Mouse (Mus musculus): Measurements from ENCODE around the gene Igsf23. TPM values are rescaled to one million over a fixed set of nuclear protein-coding genes. Genes with fewer than 3 reads are reported as not detected.

The Igsf23 gene
- polyA plus RNA-seq, 1 experiment: 22.4 TPM

- H3K27ac ChIP-seq (ENCODE audit: control insufficient read depth, insufficient read depth, low read length): peak overlapping the region; percentile 97
- H3K4me3 ChIP-seq (ENCODE audit: control insufficient read depth, insufficient read depth, low read length): no peak overlapping the region
- WGBS: 59% methylated on average over 21 of the region's 21 CpGs
- DNase-seq: peak; percentile 88
- TF ChIP-seq CTCF (IDR thresholded peaks at IDR 0.05; ENCODE audit: borderline replicate concordance, control insufficient read depth, extremely low read depth, insufficient read depth, low read length, poor library complexity) (peak; percentile 92), POLR2A (IDR thresholded peaks at IDR 0.05; ENCODE audit: control insufficient read depth, extremely low read depth, insufficient read depth, low read length, poor library complexity) (no peak)
- peaks cover 56% of the 10 kb centered on the region for H3K36me3 ChIP-seq (ENCODE audit: control insufficient read depth, insufficient read depth, low read length)
- H3K4me1 ChIP-seq (replicated peaks; ENCODE audit: control insufficient read depth, insufficient read depth, low read length): peaks cover 22% of the 10 kb centered on the region
- no peaks in the 10 kb centered on the region for H3K27me3 ChIP-seq (ENCODE audit: control insufficient read depth, insufficient read depth, low read length)
These were observed 39.9 kb downstream of the Igsf23 start for GRCm38 (mm10) chr7:19910421-19911291.

GRCm38 (mm10) chr7:19889881-19890280 is 60.7 kb downstream of the Igsf23 start:
- Histone ChIP-seq H3K4me3 (ENCODE audit: control insufficient read depth, insufficient read depth, low read length) (no peak overlapping the region), H3K27me3 (ENCODE audit: control insufficient read depth, insufficient read depth, low read length) (no peaks in the 10 kb centered on the region), H3K27ac (ENCODE audit: control insufficient read depth, insufficient read depth, low read length) (no peak overlapping the region), H3K36me3 (ENCODE audit: control insufficient read depth, insufficient read depth, low read length) (no peaks in the 10 kb centered on the region), H3K4me1 (replicated peaks; ENCODE audit: control insufficient read depth, insufficient read depth, low read length) (no peaks in the 10 kb centered on the region)
- WGBS: 36% methylated on average over 8 of the region's 8 CpGs
- no peak for TF ChIP-seq POLR2A (IDR thresholded peaks at IDR 0.05; ENCODE audit: control insufficient read depth, extremely low read depth, insufficient read depth, low read length, poor library complexity)
- TF ChIP-seq CTCF (IDR thresholded peaks at IDR 0.05; ENCODE audit: borderline replicate concordance, control insufficient read depth, extremely low read depth, insufficient read depth, low read length, poor library complexity): peak; percentile 74; the same call in 1 of the 2 replicates
- peak; percentile 70 for DNase-seq

- TF ChIP-seq CTCF (IDR thresholded peaks at IDR 0.05; ENCODE audit: borderline replicate concordance, control insufficient read depth, extremely low read depth, insufficient read depth, low read length, poor library complexity) (no peak), POLR2A (IDR thresholded peaks at IDR 0.05; ENCODE audit: control insufficient read depth, extremely low read depth, insufficient read depth, low read length, poor library complexity) (no peak)
- no peak within 1 kb of the TSS for H3K4me3 ChIP-seq (ENCODE audit: control insufficient read depth, insufficient read depth, low read length)
- 73% methylated on average over 7 of the region's 7 CpGs for WGBS
- H3K27me3 ChIP-seq (ENCODE audit: control insufficient read depth, insufficient read depth, low read length): no peaks in the 10 kb centered on the region
- H3K4me1 ChIP-seq (replicated peaks; ENCODE audit: control insufficient read depth, insufficient read depth, low read length): no peaks in the 10 kb centered on the region
- no peak within 1 kb of the TSS for H3K27ac ChIP-seq (ENCODE audit: control insufficient read depth, insufficient read depth, low read length)
- DNase-seq: no peak
- no peaks in the 10 kb centered on the region for H3K36me3 ChIP-seq (ENCODE audit: control insufficient read depth, insufficient read depth, low read length)
These were observed 62.7 kb downstream of the Igsf23 start, which contains the start of gene Ceacam19 for GRCm38 (mm10) chr7:19887849-19888248. TSS of gene Ceacam19 (minus strand) at chr7:19887965.

Other genes starting within 250 kb of the Igsf23 start
- gene Tomm40, start 235.3 kb downstream of the Igsf23 start, polyA plus RNA-seq (2012; rRNA removed): 109 and 120 TPM in 2 replicates
- 10.0 and 11.4 TPM in 2 replicates for gene Nectin2, start 200.3 kb downstream of the Igsf23 start, polyA plus RNA-seq (2012; rRNA removed)
- gene Bcam, start 179.7 kb downstream of the Igsf23 start, polyA plus RNA-seq (2012; rRNA removed): 36.4 and 55.5 TPM in 2 replicates
- 2.4 and 2.8 TPM in 2 replicates for gene Cblc, start 153.9 kb downstream of the Igsf23 start, polyA plus RNA-seq (2012; rRNA removed)
- 54.4 and 67.2 TPM in 2 replicates for gene Bcl3, start 128.0 kb downstream of the Igsf23 start, polyA plus RNA-seq (2012; rRNA removed)
- gene Gm19345, start 98.8 kb downstream of the Igsf23 start, polyA plus RNA-seq (2012; rRNA removed): 0.36 and 0.57 TPM in 2 replicates
- 3.3 and 3.9 TPM in 2 replicates for gene Ceacam16, start 89.5 kb downstream of the Igsf23 start, polyA plus RNA-seq (2012; rRNA removed)
- gene Ceacam19, start 62.8 kb downstream of the Igsf23 start, polyA plus RNA-seq (2012; rRNA removed): 0.30 and 0.36 TPM in 2 replicates
- gene Pvr, start 29.6 kb downstream of the Igsf23 start, polyA plus RNA-seq (2012; rRNA removed): 74.9 and 82.4 TPM in 2 replicates
- 0.49 and 0.57 TPM in 2 replicates for gene Ceacam20, start 14.7 kb upstream of the Igsf23 start, polyA plus RNA-seq (2012; rRNA removed)
- 0.03 TPM in 1 of 2 replicates, not detected in the other for gene Nlrp9b, start 40.7 kb upstream of the Igsf23 start, polyA plus RNA-seq (2012; rRNA removed)
- not detected in 2 replicates for gene Vmn1r91, start 148.9 kb upstream of the Igsf23 start, polyA plus RNA-seq (2012; rRNA removed)
- gene Gm16442, start 171.8 kb upstream of the Igsf23 start, polyA plus RNA-seq (2012; rRNA removed): not detected in 2 replicates
- gene Vmn1r93, start 188.3 kb upstream of the Igsf23 start, polyA plus RNA-seq (2012; rRNA removed): not detected in 2 replicates
- gene Vmn1r94, start 217.6 kb upstream of the Igsf23 start, polyA plus RNA-seq (2012; rRNA removed): not detected in 2 replicates
- not detected in 2 replicates for gene Vmn1r95, start 243.0 kb upstream of the Igsf23 start, polyA plus RNA-seq (2012; rRNA removed)

All from thymus, adult 2 months (tissue).